Mouse (Mus musculus) embryonic fibroblast, embryonic 13.5 days (primary cell): ENCODE data around the gene Rbms3.

Source experiments
- CTCF ChIP-seq: IDR thresholded peaks from 2 replicates; pipeline ENCODE4 v1.5.1; 2011; ENCODE audit warnings: mild to moderate bottlenecking, control low read depth, low read length, moderate library complexity, borderline replicate concordance; ENCODE audit not compliant: insufficient read depth
- POLR2A ChIP-seq: IDR thresholded peaks from 2 replicates; pipeline ENCODE4 v1.6.1; 2011; ENCODE audit warnings: low read depth, mild to moderate bottlenecking, control low read depth, low read length, moderate library complexity

GRCm38 (mm10) chr9:116911781-116912492, 717.8 kb downstream of the Rbms3 start:
- TF ChIP-seq CTCF = no peak
- no peak for TF ChIP-seq POLR2A
